Mouse (Mus musculus) hindbrain, embryonic 15.5 days (tissue): ENCODE data around the gene Zbp1. TPM values are rescaled to one million over a fixed set of nuclear protein-coding genes. Genes with fewer than 3 reads are reported as not detected.

Experiments
- ATAC-seq: fragments of 200-750 bp; cut with Nextera tagmentation; 2 replicates; pipeline ENCODE4 v1.8.0; 2017; ENCODE audit warnings: low read depth, moderate number of reproducible peaks, moderate TSS enrichment; ENCODE audit not compliant: low FRiP score
- H3K27ac ChIP-seq: fragments of 300-500 bp; sonication (generic); replicated peaks from 2 replicates; pipeline ENCODE4 v1.5.1; 2015; ENCODE audit warnings: mild to moderate bottlenecking, inconsistent platforms
- H3K27me3 ChIP-seq: fragments of 300-500 bp; sonication (generic); 2 replicates; pipeline ENCODE4 v1.6.1; 2015; ENCODE audit warnings: control low read depth, inconsistent platforms
- H3K36me3 ChIP-seq: fragments of 300-500 bp; sonication (generic); 2 replicates; pipeline ENCODE4 v1.6.1; 2015; ENCODE audit warnings: control low read depth, inconsistent platforms
- H3K4me1 ChIP-seq: fragments of 300-500 bp; sonication (generic); replicated peaks from 2 replicates; pipeline ENCODE4 v1.6.1; 2015; ENCODE audit warnings: control low read depth, inconsistent platforms
- H3K4me2 ChIP-seq: fragments of 300-500 bp; sonication (generic); 2 replicates; pipeline ENCODE4 v1.6.1; 2015; ENCODE audit warnings: moderate library complexity, mild to moderate bottlenecking, inconsistent platforms
- H3K4me3 ChIP-seq: fragments of 300-500 bp; sonication (generic); 2 replicates; pipeline ENCODE4 v1.5.1; 2015; ENCODE audit warnings: mild to moderate bottlenecking, inconsistent platforms
- H3K9ac ChIP-seq: fragments of 300-500 bp; sonication (generic); 2 replicates; pipeline ENCODE4 v1.6.1; 2015; ENCODE audit warnings: inconsistent platforms
- H3K9me3 ChIP-seq: fragments of 300-500 bp; sonication (generic); 2 replicates; pipeline ENCODE4 v1.6.1; 2016; ENCODE audit warnings: control low read depth, inconsistent platforms
- WGBS: fragments of 180-500 bp; shearing (Covaris S2); methylation state at CpG from one replicate; pipeline ENCODE4 v1.1.7; 2015; 5-methylcytosine and 5-hydroxymethylcytosine counted together
- polyA plus RNA-seq: library from polyadenylated mRNA; unstranded; fragments of >200 nt; fragmentation: Nextera tagmentation; extraction: Ambion mirVana; gene quantifications from 2 replicates; pipeline ENCODE4 v1.2.1, GENCODE M21; 2015

Gene Zbp1
- polyA plus RNA-seq, 1 experiment from 2014 or later: 0.25 TPM

GRCm38 (mm10) chr2:173157376-173157775 lies 61.3 kb downstream of the Zbp1 start:
- 68% methylated on average over 4 of the region's 4 CpGs for WGBS
- no peaks in the 10 kb centered on the region for H3K9me3 ChIP-seq
- no peak overlapping the region for H3K4me3 ChIP-seq
- no peak overlapping the region for H3K4me2 ChIP-seq
- H3K9ac ChIP-seq: no peak overlapping the region
- no peaks in the 10 kb centered on the region for H3K27me3 ChIP-seq
- no peaks in the 10 kb centered on the region for H3K36me3 ChIP-seq
- peaks cover 11% of the 10 kb centered on the region for H3K4me1 ChIP-seq
- no peak overlapping the region for H3K27ac ChIP-seq
- ATAC-seq: no peak

DNA sequence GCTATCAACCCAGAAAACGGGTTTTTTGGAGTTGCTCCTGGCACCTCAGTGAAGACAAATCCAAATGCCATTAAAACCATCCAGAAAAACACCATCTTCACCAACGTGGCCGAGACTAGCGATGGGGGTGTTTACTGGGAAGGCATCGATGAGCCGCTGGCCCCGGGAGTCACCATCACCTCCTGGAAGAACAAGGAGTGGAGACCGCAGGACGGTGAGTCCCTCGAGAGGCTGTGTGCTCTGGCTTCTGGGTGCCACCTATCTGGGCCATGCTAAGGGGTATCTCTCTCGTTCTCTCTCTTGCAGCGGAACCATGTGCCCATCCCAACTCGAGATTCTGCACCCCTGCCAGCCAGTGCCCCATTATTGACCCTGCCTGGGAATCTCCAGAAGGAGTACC lies 61.8 kb downstream of the Zbp1 start:
- Histone ChIP-seq H3K9me3 (no peaks in the 10 kb centered on the region), H3K4me3 (no peak overlapping the region), H3K9ac (no peak overlapping the region), H3K36me3 (no peaks in the 10 kb centered on the region), H3K27me3 (no peaks in the 10 kb centered on the region), H3K27ac (no peak overlapping the region), H3K4me1 (peaks cover 7% of the 10 kb centered on the region), H3K4me2 (no peak overlapping the region)
- ATAC-seq: no peak
- WGBS: 91% methylated on average over 13 of the region's 13 CpGs

Other genes starting within 250 kb of the Zbp1 start
- gene Spo11, start 241.2 kb downstream of the Zbp1 start, polyA plus RNA-seq: 0.96 and 1.4 TPM in 2 replicates
- gene Rae1, start 218.8 kb downstream of the Zbp1 start, polyA plus RNA-seq: 111 and 112 TPM in 2 replicates
- 14.1 and 17.3 TPM in 2 replicates for gene Rbm38, start 198.4 kb downstream of the Zbp1 start, polyA plus RNA-seq
- 0.04 and 0.10 TPM in 2 replicates for gene Ctcfl, start 99.4 kb downstream of the Zbp1 start, polyA plus RNA-seq
- not detected in 2 replicates for gene Pck1, start 65.9 kb downstream of the Zbp1 start, polyA plus RNA-seq
- gene Pmepa1, start 57.6 kb upstream of the Zbp1 start, polyA plus RNA-seq: 4.4 and 5.0 TPM in 2 replicates